Mouse (Mus musculus) adrenal gland, adult 2 months (tissue): Measurements from ENCODE around the gene Aox2. TPM values are rescaled to one million over a fixed set of nuclear protein-coding genes. Genes with fewer than 3 reads are reported as not detected.

ENCODE experiments used
- DNase-seq: peaks from one replicate; pipeline ENCODE4 v3.0.0; 2021
- polyA plus RNA-seq: library from polyadenylated mRNA; depleted of rRNA; stranded (reverse); fragments of >200 nt; gene quantifications from 2 replicates; pipeline ENCODE4 v1.2.3, GENCODE M21; 2012
- total RNA-seq, 2 experiments: library from RNA; stranded (reverse); gene quantifications; 2 replicates each; pipeline ENCODE4 v1.2.3; 2021

The Aox2 gene
- total and polyA plus RNA-seq, 3 experiments, result 0.02 to 0.55 (median 0.24) TPM

DNA sequence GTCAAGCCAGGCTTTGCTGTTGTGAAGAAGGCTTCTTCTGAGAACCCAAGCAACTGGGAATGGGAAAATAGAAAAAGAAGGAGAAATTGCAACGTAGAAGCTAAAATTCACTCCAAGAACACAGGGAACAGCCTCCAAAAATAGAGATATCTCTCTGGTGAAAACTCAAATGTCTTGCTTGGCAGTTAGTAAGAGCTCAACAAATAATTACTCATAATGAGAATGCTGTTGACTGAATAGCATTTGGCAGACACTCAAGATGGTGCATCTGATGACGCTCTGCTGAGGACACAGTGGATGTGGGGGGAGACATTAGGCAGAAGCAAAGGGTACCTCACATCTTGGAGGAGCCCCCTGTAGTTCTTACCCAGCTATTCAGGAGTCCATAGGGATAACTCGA, 10.0 kb downstream of the Aox2 start:
- DNase-seq, result no peak

DNA sequence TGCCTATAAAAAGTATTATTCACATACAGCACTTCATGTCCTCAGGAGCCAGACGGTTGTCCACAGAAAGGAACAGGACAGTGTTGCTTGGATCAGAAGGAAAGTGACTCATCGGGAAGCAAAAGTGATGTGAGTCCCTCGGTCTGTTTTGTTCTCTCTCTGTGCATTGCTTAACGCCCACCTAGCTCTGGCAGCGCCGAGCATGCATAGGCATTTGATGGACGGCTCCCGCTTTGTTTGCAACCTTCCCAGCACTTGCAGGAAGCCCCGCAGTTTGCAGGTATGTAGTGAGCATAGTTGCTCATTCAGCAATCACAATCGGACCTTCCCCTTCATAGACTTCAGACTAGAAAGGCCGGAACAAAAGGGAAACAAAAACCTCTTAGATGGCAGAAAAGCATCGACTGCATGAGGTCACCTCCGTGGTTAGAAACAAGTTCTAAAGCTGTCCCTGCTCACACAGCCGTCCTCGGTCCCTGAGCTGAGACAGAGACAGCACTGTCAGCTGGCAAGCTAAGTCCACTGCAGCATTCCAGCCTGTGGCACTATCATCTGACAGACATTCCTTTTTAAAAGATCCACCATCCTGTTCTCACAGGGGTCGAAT, 11.8 kb downstream of the Aox2 start:
- DNase-seq, result no peak

DNA sequence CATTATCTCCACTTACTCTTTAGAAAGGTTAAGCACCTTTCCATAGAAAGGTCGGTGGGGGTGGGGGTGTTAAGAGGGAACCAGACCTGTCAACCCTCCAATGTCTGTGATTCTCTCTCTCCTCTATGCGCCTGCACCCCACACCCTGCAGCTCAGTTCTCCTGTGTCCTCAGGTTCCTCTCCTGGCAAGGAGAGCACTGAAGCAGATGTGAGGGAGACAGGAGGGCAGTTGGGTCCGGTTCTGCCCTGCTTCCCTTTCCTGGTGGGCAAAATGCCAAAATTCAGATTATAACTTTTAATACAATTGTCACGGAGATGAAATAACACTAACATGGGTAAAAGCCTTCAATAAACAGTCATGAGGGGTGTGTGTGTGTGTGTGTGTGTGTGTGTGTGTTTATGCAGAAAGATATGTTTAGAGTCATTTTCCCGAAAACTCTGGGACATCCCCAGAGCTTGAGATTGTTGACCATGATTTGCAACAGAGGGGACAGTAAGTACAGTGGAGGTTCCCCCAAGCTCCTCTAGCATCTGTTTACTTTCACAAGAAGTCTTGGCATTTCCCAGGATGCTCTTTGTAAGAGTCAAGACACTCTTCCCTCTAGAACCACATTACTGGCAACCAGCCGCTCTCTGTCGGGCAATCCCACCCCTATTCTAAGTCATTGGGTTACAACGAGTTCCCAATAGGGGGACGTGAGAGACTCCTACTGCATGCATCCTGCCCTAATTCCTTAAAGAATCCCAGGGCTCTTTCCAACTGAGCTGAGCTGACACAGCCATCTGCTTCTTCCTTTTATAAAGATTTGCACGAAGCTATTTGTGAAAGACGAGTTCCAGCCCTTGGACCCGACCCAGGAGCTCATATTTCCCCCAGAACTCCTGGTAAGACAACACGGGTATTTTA, 13.5 kb downstream of the Aox2 start:
- no peak for DNase-seq

- no peak for DNase-seq
These were observed 16.6 kb downstream of the Aox2 start for GRCm38 (mm10) chr1:58294730-58295129.

DNA sequence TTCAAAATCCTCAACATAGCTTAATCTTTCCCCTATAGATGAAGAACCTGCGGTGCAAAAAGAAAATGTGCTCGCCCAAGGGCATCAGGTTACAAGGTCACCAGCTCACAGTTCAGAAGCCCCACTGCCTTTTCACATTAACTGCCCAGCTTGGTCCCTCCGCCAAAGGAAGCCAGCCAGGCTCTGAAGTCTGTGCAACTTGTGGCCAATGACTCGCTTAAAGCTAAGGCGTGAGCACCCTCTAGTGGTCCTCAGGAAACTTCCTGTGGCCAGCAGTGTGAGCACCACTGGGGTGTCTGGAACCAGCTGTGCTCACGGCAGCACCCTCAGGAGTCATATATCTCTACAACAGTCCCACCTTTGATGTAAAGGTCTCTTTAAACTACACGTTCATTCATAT, 18.2 kb downstream of the Aox2 start:
- DNase-seq, result peak; percentile 74

DNA sequence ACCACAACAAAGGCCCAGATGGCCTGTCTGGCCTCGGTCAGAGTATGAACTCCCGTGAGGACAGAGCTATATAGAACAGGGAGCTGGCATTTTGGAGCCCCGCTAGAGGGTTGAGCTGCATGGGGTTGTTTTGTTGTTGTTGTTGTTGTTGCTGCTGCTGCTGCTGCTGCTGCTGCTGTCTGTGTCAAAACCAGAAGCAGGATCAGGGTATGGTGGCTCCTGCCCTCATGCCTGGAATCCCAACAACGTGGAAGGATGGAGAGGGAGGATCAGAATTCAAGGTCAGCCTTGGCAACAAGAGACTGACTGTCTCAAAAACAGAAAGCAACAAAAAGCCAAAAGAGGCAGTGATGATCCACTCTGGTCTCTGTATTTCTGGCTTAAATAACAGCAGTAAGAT, 18.7 kb downstream of the Aox2 start:
- no peak for DNase-seq

- DNase-seq, result peak; percentile 51
These were observed 20.2 kb downstream of the Aox2 start for GRCm38 (mm10) chr1:58298347-58298746.

DNA sequence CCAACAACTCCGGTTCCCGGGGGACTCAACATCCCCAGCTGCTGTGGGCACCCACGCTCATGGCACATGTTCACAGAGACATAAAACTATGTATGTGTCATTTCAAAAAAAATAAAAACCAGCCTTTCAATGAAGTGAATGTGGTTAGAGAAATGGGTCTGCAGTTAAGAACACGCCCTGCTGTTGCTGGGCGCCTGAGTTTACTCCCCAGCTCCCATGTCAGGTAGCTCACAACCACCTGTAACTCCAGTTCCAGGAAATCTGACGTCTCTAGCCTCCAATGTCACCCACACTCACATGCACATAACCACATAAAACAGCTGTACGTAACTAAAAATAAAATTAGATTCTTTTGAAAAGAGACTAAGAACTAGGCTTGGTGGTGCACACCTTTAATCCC, 22.9 kb downstream of the Aox2 start:
- DNase-seq, result no peak

GRCm38 (mm10) chr1:58302015-58302414, 23.9 kb downstream of the Aox2 start:
- no peak for DNase-seq

DNA sequence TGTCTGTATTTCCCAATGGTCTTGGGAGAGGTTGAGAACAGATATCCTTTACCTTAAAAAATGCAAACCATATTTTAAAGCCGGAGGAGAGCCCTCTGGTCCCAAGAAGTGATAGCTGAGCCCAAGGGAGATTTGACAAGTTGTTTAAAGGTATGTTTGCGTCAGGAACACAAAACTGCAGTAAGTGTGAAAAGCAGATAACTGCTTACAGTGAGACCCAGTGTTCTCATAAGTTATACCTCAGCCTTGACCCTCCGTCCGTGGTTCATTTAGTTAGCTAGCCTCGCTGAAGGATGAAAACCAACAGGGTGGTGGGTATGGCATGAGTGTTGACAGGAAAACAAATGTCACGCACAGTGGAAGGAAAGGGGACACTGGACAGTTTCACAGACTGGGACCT, 24.9 kb downstream of the Aox2 start:
- DNase-seq, result no peak

DNA sequence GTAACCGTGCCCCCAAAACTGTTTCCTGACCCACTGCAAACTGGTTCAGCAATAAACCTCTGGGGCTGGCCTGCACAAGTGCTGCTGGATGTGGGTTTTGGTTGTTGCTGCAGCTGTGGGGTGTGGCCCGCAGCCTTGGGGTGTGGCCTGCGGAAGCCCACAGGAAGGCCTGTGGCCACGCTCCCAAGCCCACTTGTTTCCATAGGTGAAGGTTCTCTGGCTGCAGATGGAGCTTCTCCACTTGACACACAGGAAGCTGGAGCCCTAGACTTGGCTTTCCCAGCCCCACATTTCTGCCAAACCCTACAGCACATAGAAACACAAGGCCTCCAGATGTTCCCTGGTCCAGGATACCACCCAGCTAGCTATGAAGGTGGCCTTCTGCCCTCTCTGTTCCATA, 25.6 kb downstream of the Aox2 start:
- no peak for DNase-seq

DNA sequence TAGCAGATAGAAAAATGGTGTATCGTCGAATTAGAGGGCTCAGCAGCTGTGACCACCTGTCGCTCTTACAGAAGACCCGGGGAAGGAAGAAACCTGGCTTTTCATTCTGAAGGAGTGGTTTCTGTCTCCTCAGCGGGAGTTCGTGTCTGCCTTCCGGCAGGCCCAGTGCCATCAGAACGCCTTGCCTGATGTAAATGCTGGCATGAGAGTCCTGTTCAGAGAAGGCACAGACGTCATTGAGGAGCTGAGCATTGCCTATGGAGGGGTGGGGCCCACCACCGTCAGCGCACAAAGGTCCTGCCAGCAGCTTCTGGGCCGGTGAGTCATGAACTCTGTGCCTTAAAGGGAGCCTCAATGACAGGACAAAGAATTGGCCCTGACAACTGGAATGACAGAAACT, 26.2 kb downstream of the Aox2 start:
- DNase-seq, result peak; percentile 65

GRCm38 (mm10) chr1:58307181-58307580, 29.1 kb downstream of the Aox2 start:
- DNase-seq, result no peak

GRCm38 (mm10) chr1:58308594-58308993, 30.5 kb downstream of the Aox2 start:
- DNase-seq, result no peak

DNA sequence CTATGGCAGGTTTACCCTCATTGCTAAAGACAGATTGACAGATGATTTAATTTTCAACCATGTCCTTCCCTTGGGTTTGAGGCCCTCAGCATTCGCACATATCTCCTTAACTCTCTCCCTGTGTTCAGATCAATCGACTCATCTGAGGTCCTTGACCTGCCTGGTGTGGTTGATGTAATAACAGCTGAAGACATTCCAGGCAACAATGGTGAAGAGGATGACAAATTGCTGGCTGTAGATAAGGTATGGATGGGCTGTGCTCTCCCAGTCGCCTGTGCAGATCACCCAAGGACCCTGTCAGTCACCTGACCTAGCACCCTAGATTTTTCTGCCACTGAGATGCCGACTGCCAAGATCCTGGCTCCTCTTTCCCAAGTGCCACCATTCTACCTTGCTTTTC, 31.7 kb downstream of the Aox2 start:
- peak; percentile 55 for DNase-seq

DNA sequence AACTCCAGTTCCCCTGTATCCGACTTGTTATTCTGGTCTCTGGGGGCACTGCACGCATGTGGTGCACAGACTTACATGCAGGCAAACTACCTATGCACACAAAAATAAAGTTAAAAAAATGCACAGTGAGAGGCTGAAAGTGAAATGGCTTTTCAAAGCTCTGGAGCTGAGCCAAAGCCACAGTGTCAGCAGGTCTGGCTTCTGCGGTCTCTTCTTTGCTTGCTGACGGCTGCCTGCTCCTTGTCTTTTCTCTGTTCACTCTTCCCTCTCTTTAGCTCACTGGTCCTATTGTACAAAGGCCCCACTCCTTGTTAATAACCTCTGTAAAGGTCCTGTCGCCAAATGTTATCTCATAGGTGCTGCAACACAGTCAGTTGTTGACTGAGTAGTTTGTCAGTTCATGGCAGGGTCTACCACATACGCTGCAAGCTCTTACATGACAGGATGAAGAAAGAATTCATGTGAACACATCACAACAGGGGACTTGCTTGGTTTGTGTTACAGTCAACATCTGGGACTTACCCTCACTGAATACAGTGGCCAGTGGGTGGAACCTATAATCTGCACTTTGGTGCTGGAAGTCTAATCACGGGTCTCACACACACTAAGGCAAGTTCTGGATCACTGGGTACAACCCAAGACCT, 33.2 kb downstream of the Aox2 start:
- no peak for DNase-seq

DNA sequence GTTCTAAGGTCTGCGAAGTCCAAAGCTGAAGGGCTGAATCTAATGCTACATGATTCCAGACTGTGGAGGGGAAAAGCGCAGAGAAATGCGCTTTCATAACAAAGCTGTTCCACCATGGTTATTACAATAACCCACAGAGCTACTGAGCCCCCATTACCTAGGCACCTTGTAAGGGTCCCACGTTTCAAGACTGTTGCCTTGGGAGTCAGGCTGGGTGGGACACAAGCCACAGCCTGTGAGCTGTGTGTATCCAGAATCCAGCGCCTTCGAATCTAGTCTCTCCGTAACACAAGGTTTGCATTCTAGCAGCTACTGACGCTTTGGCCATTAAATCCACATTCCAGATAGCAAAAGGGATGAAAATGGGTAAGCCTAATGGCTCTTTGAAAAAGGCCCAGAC, 35.0 kb downstream of the Aox2 start:
- DNase-seq, result no peak

DNA sequence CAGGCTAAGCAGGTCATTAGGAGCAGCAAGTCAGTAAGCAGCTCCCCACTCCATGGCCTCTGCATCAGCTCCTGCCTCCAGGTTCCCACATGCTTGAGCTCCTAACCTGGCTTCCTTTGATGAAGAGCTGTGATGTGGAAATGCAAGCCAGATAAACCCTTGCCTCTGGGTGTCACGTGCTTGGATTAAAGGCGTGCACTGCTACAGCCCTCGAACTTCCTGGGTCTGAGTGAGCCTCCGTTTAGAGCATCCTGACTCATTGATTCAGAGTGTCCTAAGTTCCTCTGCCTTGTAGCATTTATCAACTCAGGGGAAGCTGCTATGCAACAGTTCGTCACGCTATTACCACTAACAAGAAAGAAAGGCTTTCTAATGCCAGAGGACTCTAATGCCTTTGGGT, 37.4 kb downstream of the Aox2 start:
- no peak for DNase-seq

DNA sequence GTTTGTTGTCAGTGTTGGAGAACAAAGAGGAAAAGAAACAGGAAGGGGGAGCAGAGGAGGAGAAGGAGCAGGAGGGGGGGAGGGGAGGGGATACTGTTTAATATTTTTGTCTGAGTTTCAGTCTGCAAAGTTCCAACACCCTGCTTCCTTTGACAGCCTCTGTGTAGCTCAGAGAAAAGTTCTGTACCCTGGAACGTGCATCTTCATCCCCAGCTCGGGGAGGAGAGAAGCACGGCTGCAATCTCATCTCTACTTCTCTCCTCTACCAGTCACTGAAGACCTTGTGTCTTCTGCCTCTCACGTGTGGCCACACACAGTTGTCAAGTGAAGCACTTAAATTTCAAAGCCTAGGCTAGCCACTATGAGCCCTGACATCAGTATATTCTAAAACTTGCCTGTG, 55.1 kb downstream of the Aox2 start:
- DNase-seq, result no peak

DNA sequence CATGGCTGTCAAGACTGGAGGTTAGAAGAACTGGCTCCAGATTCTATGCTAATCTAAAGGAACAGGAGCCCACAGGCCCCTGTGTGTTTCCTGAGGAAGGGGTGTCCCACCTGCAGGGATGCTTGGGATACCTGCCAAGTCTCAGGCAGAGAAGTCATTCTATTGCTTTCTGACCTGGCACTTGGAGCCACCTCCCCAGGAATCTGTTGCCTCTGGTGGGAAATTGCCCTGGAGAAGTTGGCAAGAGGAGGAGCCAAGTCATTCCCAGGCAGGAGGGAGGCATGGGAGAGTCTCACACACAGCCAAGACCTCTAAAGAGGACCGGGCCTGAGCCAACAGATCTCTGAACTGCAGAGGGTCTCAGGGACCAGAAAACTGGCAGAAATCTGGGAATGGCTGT, 61.8 kb downstream of the Aox2 start:
- DNase-seq, result no peak

- DNase-seq, result peak; percentile 20
These were observed 63.5 kb downstream of the Aox2 start for GRCm38 (mm10) chr1:58341576-58341975.

GRCm38 (mm10) chr1:58343861-58344260, 65.7 kb downstream of the Aox2 start:
- DNase-seq, result no peak

- DNase-seq, result no peak
These were observed 66.4 kb downstream of the Aox2 start for GRCm38 (mm10) chr1:58344570-58344969.
